Mouse (Mus musculus) embryonic facial prominence, embryonic 11.5 days (tissue): ENCODE measurements at regions not wholly inside any gene's neighbourhood (a gene's known extent, or its start where the extent isn't known, plus 50 kb on each side); places are given as distances from the start of the nearest gene placed in this dataset.

ENCODE experiments used
- ATAC-seq: fragments of 200-750 bp; cut with Nextera tagmentation; replicated peaks from 2 replicates; pipeline ENCODE4 v1.8.0; 2017; ENCODE audit warnings: low read depth; ENCODE audit not compliant: insufficient number of reproducible peaks, low FRiP score, low TSS enrichment
- DNase-seq: peaks from one replicate; pipeline ENCODE4 v3.0.0-alpha.2; 2015; ENCODE audit warnings: low spot score
- H3K27ac ChIP-seq: fragments of 300-500 bp; sonication (generic); replicated peaks from 2 replicates; pipeline ENCODE4 v1.5.1; 2014; ENCODE audit warnings: mild to moderate bottlenecking, low read depth, low read length, control low read depth
- H3K27me3 ChIP-seq: fragments of 300-500 bp; sonication (generic); 2 replicates; pipeline ENCODE4 v1.6.1; 2014; ENCODE audit warnings: mild to moderate bottlenecking, low read length, moderate library complexity, mixed read lengths; ENCODE audit not compliant: control insufficient read depth, insufficient read depth
- H3K36me3 ChIP-seq: fragments of 300-500 bp; sonication (generic); replicated peaks from 2 replicates; pipeline ENCODE4 v1.6.1; 2014; ENCODE audit warnings: low read depth, mild to moderate bottlenecking, low read length, moderate library complexity, mixed read lengths; ENCODE audit not compliant: control insufficient read depth, insufficient read depth
- H3K4me1 ChIP-seq: fragments of 300-500 bp; sonication (generic); 2 replicates; pipeline ENCODE4 v1.6.1; 2014; ENCODE audit warnings: low read length, mixed read lengths; ENCODE audit not compliant: control insufficient read depth, insufficient read depth
- H3K4me2 ChIP-seq: fragments of 300-500 bp; sonication (generic); 2 replicates; pipeline ENCODE4 v1.6.1; 2014; ENCODE audit warnings: low read depth, mild to moderate bottlenecking, control low read depth, low read length, moderate library complexity
- H3K4me3 ChIP-seq: fragments of 300-500 bp; sonication (generic); 2 replicates; pipeline ENCODE4 v1.5.1; 2014; ENCODE audit warnings: low read depth, low read length, control low read depth
- H3K9ac ChIP-seq: fragments of 300-500 bp; sonication (generic); replicated peaks from 2 replicates; pipeline ENCODE4 v1.6.1; 2014; ENCODE audit warnings: mild to moderate bottlenecking, control low read depth, low read length
- H3K9me3 ChIP-seq: fragments of 300-500 bp; sonication (generic); replicated peaks from 2 replicates; pipeline ENCODE4 v1.6.1; 2016; ENCODE audit warnings: mild to moderate bottlenecking, low read length, inconsistent platforms, mixed read lengths; ENCODE audit not compliant: control insufficient read depth
- WGBS: fragments of 180-500 bp; shearing (Covaris S2); extraction: QIAGEN DNeasy Blood & Tissue Kit; methylation state at CpG from one replicate; pipeline ENCODE4 v1.1.7; 2014; 5-methylcytosine and 5-hydroxymethylcytosine counted together

DNA sequence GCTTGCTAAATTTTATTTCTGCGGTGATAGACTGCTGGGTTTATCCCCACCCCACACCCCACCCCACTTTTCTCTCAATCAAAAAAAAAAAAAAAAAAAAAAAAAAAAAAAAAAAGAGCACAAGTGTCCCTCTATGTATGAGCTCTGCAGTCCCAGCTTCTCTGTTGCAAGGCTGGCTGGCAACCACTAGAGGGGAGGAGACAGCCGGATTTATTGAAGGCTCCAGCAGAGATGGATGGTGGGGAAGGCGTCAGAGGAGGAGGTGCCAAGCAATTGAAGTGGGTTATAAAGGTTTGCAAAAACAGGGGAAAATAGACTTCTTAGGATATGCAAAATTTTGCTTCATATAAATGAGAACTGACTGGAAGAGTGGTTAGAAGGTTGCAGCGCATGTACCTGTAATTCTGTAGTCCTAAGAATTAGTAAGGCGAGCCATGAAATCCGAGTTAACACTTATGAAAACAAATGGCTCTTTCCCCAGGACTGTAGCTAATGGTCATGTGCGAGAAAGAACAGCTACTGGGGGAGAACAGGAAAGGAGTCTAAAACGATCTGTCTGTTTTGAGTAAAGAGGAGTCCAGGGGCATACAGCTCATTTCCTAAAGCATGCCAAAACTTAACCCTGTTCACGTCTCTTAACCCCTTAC is 885.1 kb upstream of the Pou3f3 start:
- Histone ChIP-seq H3K9me3 (no peaks in the 10 kb centered on the region), H3K27me3 (no peaks in the 10 kb centered on the region), H3K4me2 (peak overlapping the region; percentile 16), H3K4me3 (0 out of 2 replicates have a peak overlapping the region, but pooled peaks have one; percentile 15), H3K36me3 (no peaks in the 10 kb centered on the region), H3K9ac (no peak overlapping the region), H3K4me1 (no peaks in the 10 kb centered on the region), H3K27ac (no peak overlapping the region)
- DNase-seq = peak; percentile 82
- 7% methylated on average over 9 of the region's 9 CpGs for WGBS
- peak; percentile 73 for ATAC-seq

DNA sequence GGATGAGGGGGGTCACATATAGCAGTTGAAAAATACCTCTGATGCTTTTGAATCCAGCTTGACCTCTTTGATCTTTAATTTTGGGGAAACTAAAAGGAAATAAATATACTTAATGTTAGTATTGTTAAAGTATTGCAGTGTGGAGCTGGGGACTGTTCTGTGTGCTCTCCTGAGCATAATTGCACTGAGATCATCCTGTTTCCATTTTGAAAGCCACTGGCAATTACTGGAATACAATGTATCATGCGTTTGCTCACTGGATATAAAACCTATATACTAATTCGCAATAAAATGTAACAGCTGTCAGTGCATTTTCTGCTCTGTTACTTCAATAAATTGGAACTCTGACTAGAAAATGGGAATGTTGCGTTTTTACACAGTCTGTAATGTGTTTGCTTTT is 884.4 kb upstream of the Pou3f3 start:
- Histone ChIP-seq H3K27me3 (no peaks in the 10 kb centered on the region), H3K36me3 (no peaks in the 10 kb centered on the region), H3K27ac (no peak overlapping the region), H3K4me1 (no peaks in the 10 kb centered on the region), H3K4me2 (no peak overlapping the region), H3K9me3 (no peaks in the 10 kb centered on the region), H3K4me3 (no peak overlapping the region), H3K9ac (no peak overlapping the region)
- 75% methylated on average over 3 of the region's 3 CpGs for WGBS
- peak; percentile 6 for DNase-seq
- no peak for ATAC-seq

DNA sequence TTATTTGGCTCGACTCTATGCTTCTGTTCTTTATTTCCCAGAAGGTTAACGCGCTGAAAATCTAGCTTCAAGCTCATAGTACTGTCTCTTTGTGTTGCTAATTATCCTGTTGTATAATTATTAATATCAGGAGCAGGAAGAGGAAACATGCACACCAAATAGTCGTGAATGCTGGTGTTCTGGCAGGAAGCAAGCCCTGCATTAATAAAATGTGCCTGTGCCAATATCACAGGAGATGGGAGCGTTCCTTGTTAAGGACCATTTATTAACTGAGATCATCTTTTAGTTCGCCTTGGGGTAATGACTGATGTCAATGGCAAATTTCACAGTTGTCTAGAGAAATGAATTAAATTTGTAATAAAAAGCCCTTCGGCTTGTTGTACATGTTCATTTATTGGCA is 883.5 kb upstream of the Pou3f3 start:
- no peak overlapping the region for H3K9ac ChIP-seq
- no peak for ATAC-seq
- no peaks in the 10 kb centered on the region for H3K9me3 ChIP-seq
- no peak overlapping the region for H3K27ac ChIP-seq
- H3K4me3 ChIP-seq = no peak overlapping the region
- H3K4me2 ChIP-seq = no peak overlapping the region
- H3K27me3 ChIP-seq = no peaks in the 10 kb centered on the region
- WGBS = 63% methylated on average over 7 of the region's 7 CpGs
- H3K4me1 ChIP-seq = no peaks in the 10 kb centered on the region
- H3K36me3 ChIP-seq = no peaks in the 10 kb centered on the region
- no peak for DNase-seq

DNA sequence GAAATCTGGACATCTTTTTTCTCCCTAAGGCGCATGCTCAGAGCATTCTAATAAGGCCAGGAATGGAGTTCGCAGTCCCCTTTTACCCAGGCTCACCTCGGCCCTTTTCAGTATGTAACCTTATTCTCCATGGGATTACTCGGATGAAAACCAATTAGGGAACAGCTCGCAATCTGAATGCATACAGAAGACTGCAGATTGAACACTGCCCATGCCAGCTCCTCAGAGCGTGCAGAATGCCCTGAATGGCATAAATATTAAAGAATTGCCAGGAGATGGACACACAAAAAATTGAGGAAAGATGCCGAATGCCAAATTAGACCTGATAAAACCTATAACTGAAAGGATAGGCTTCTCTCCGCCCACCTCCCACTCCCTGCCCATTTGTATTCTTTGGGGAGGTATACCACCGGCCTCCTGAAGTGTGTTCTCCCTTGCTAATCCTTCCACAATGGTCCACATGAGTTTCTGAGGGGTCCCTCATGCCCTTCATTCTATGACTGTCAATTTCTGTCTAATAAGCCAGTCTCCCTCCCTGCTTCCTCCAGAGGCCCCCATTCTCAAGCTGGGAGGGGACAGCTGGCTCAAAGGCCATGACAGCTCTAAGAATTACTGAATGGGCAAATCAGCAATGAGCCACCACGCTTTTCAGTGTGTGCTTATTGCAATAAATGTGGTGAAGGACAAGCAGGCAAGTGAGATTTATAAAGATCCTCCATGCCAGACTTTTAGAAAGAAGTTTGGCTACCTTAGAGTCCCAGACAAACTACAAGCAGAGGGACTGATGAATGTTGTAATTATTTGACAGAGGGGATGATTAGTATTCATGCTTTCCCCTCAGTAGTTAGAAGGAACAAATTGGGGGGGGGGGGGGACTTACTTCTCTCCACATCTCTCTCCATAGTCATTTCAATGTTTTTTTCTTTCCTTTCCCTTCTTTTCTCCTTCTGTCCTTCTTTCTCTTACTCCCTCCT is 881.2 kb upstream of the Pou3f3 start:
- H3K36me3 ChIP-seq = no peaks in the 10 kb centered on the region
- no peak for ATAC-seq
- no peak overlapping the region for H3K27ac ChIP-seq
- H3K4me2 ChIP-seq = no peak overlapping the region
- DNase-seq = peak; percentile 34
- no peaks in the 10 kb centered on the region for H3K27me3 ChIP-seq
- H3K4me3 ChIP-seq = no peak overlapping the region
- H3K9ac ChIP-seq = no peak overlapping the region
- H3K4me1 ChIP-seq = no peaks in the 10 kb centered on the region
- H3K9me3 ChIP-seq = no peaks in the 10 kb centered on the region
- 64% methylated on average over 10 of the region's 10 CpGs for WGBS

DNA sequence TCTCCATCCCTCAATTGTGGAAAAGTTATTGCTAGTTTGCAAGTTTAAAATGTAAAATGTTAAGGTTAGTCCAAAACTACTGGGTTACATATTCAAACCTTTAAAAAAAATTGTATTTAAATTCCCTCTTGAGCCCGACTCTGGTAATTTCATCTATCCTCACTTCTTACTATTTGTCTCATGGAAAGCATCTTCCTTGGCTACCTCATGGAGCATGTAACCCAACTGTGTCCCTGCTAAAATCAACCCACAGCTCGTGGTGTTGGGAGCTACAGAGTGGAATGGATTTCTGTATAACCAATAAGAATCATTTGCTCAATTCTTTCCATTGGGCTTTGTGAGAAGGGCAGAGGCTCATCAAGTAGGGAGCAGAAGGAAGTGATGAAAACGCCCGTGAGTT is 880.5 kb upstream of the Pou3f3 start:
- 86% methylated on average over 4 of the region's 4 CpGs for WGBS
- DNase-seq (no peak), ATAC-seq (no peak)
- Histone ChIP-seq H3K4me1 (no peaks in the 10 kb centered on the region), H3K4me3 (no peak overlapping the region), H3K9me3 (no peaks in the 10 kb centered on the region), H3K36me3 (no peaks in the 10 kb centered on the region), H3K27me3 (no peaks in the 10 kb centered on the region), H3K27ac (no peak overlapping the region), H3K9ac (no peak overlapping the region), H3K4me2 (no peak overlapping the region)

DNA sequence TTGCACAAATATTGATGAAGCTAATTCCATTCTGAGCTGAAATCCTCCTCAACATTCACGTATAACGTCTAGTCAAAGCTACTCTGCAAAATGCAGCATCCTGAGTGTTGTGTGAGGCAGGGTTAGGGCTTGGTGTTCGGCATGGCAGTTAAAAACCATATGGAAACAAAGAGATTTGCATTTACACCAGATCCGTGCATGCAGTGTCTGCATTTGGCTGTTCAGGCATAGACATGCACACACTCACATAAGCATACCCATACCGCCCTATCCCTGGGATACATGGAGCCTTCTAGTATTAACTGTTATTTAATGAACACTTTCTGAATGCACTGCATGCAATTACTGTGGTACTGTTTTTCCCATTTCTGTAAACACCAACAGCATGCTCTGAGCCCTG is 872.8 kb upstream of the Pou3f3 start:
- no peak overlapping the region for H3K4me3 ChIP-seq
- ATAC-seq = no peak
- H3K36me3 ChIP-seq = no peaks in the 10 kb centered on the region
- no peak for DNase-seq
- no peaks in the 10 kb centered on the region for H3K27me3 ChIP-seq
- no peak overlapping the region for H3K27ac ChIP-seq
- no peaks in the 10 kb centered on the region for H3K9me3 ChIP-seq
- no peak overlapping the region for H3K4me2 ChIP-seq
- no peak overlapping the region for H3K9ac ChIP-seq
- H3K4me1 ChIP-seq = no peaks in the 10 kb centered on the region
- WGBS = 81% methylated on average over 5 of the region's 5 CpGs

DNA sequence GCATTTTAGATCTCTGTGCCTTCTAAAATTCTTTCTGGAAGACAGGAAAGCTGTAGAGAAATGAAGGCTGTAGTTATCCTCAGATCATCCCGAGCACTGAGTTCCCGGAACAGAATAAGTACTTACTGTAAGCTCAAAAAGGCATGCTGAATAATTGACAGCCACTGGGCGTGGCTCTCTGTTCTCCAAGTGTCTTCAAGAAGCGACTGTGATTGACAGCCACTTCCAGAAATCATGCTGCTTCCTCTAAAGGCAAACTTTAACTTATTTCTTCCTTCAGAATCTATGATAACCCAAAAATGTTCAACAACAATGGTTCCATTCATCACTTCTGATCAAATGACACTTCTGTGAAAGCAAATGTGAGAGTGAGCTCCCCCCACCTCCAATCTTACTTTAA is 870.3 kb upstream of the Pou3f3 start:
- ATAC-seq = no peak
- Histone ChIP-seq H3K4me2 (no peak overlapping the region), H3K27me3 (no peaks in the 10 kb centered on the region), H3K4me3 (no peak overlapping the region), H3K9ac (no peak overlapping the region), H3K27ac (no peak overlapping the region), H3K36me3 (no peaks in the 10 kb centered on the region), H3K4me1 (no peaks in the 10 kb centered on the region), H3K9me3 (no peaks in the 10 kb centered on the region)
- no peak for DNase-seq
- 69% methylated on average over 4 of the region's 4 CpGs for WGBS

DNA sequence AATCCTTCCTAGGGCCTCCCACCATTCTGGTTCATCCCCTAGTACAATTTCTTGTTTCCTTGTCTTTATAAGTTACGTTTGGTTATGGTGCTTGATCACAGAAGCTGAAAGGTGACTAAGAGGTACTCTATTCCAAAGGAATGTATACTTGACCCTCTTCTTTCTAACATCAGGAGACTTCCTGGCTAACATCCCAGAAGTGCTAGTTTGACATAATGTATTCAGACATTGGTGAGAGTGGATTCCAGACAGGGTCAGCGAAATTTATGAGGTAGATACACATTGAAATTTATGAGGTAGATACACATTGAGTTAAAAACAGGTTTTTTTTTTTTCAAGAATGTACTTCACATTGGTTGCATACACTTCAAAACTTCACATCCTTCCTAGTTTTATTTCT is 863.9 kb upstream of the Pou3f3 start:
- Histone ChIP-seq H3K9me3 (no peaks in the 10 kb centered on the region), H3K36me3 (no peaks in the 10 kb centered on the region), H3K4me2 (no peak overlapping the region), H3K9ac (no peak overlapping the region), H3K27ac (no peak overlapping the region), H3K4me1 (no peaks in the 10 kb centered on the region), H3K27me3 (no peaks in the 10 kb centered on the region), H3K4me3 (no peak overlapping the region)
- DNase-seq (no peak), ATAC-seq (no peak)
- WGBS = 91% methylated on average over 2 of the region's 2 CpGs
